Mouse (Mus musculus): ENCODE results near the gene Fgf12. TPM values are rescaled to one million over a fixed set of nuclear protein-coding genes. Genes with fewer than 3 reads are reported as not detected.

Fgf12 gene
- polyA plus RNA-seq, 1 experiment from 2014 or later: 4.4 TPM

DNA sequence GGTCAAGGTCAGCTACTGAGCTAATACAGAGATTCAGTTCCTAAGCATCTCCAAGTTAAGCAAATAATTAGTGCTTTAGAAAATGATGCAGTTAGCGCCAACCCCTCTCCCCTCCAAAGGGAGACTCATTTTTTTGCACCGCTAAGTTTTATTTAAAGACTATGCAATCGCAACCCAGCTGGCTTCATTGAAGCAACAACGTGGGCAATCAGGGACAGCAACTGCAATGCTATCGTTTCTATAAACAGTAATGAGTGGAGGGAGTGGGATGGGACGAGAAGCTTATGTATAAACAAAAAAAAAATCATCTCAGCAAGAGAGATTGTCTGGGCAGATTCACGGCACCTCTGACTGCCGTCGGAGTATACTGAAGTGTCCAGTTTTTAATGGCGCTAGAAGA lies 197.6 kb downstream of the Fgf12 start:
- no peak overlapping the region for H3K4me2 ChIP-seq (replicated peaks; ENCODE audit: low read depth, low read length)
- no peaks in the 10 kb centered on the region for H3K4me1 ChIP-seq (ENCODE audit: control insufficient read depth, insufficient read depth, low read length)
- WGBS: 78% methylated on average over 10 of the region's 10 CpGs
- H3K4me3 ChIP-seq (ENCODE audit: low read depth, low read length): no peak overlapping the region
- H3K27me3 ChIP-seq (ENCODE audit: control insufficient read depth, insufficient read depth, low read length): no peaks in the 10 kb centered on the region
- no peak for ATAC-seq (ENCODE audit: insufficient number of reproducible peaks, insufficient read depth, low FRiP score, low read depth)
- H3K9me3 ChIP-seq (ENCODE audit: control insufficient read depth, low read depth, low read length): no peaks in the 10 kb centered on the region
- H3K27ac ChIP-seq (ENCODE audit: low read length): no peak overlapping the region
- no peaks in the 10 kb centered on the region for H3K36me3 ChIP-seq (ENCODE audit: control insufficient read depth, insufficient read depth, low read length)
- H3K9ac ChIP-seq (replicated peaks; ENCODE audit: low read depth, low read length): no peak overlapping the region

- H3K36me3 ChIP-seq (ENCODE audit: control insufficient read depth, insufficient read depth, low read length): no peaks in the 10 kb centered on the region
- no peaks in the 10 kb centered on the region for H3K9me3 ChIP-seq (ENCODE audit: control insufficient read depth, low read depth, low read length)
- H3K4me1 ChIP-seq (ENCODE audit: control insufficient read depth, insufficient read depth, low read length): no peaks in the 10 kb centered on the region
- no peaks in the 10 kb centered on the region for H3K27me3 ChIP-seq (ENCODE audit: control insufficient read depth, insufficient read depth, low read length)
- H3K4me2 ChIP-seq (replicated peaks; ENCODE audit: low read depth, low read length): no peak overlapping the region
- no peak for ATAC-seq (ENCODE audit: insufficient number of reproducible peaks, insufficient read depth, low FRiP score, low read depth)
- no peak overlapping the region for H3K27ac ChIP-seq (ENCODE audit: low read length)
- WGBS: 64% methylated on average over 3 of the region's 3 CpGs
- no peak overlapping the region for H3K9ac ChIP-seq (replicated peaks; ENCODE audit: low read depth, low read length)
- H3K4me3 ChIP-seq (ENCODE audit: low read depth, low read length): no peak overlapping the region
Observed at GRCm38 (mm10) chr16:28539423-28539822, 213.4 kb downstream of the Fgf12 start.

DNA sequence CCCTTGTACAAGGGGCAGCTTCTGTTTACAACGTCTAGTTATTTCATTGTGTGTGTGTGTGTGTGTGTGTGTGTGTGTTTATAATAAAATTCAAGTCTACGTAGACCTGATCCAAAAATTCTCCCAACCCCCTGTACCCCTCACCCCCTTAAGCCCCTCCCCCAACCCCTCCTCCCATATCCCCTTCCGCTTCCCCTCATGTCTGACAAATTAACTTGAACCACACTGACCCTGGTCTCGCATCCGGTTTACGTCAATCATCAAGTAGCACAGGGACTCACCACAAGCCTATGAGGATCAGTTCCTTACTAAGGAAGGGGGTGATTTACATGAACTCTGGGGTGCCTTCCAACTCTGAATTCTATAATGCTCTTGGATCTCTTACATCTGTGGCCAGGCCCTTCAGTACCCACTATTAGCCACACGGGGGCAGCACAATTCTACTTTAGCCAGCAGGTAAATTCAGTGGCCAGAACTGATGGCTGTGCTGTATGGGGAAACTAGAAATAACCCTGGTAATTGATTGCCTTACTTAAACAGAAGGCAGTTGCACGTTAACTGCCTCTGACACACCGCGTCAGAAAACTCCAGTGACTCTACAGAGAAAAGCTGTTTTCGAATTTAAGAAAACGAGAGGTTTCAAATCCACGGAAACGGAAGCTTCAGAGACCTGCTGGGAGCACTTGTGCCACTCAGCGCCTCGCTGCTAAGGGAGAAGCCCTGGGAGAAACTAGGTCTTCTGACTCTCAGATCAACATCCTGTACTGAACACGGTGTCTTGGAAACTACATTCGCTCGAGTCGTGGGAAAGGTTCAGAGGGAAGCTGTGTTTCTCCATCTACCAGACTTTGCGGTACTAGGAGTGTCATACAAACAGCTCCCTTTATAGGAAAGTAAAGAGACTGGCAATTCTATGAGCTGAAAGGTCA lies 235.0 kb downstream of the Fgf12 start:
- WGBS: 26% methylated on average over 21 of the region's 21 CpGs
- Histone ChIP-seq H3K4me2 (replicated peaks; ENCODE audit: low read depth, low read length) (peak overlapping the region; percentile 39), H3K36me3 (ENCODE audit: control insufficient read depth, insufficient read depth, low read length) (no peaks in the 10 kb centered on the region), H3K27ac (ENCODE audit: low read length) (no peak overlapping the region), H3K4me3 (ENCODE audit: low read depth, low read length) (no peak overlapping the region), H3K9ac (replicated peaks; ENCODE audit: low read depth, low read length) (no peak overlapping the region), H3K27me3 (ENCODE audit: control insufficient read depth, insufficient read depth, low read length) (no peaks in the 10 kb centered on the region), H3K4me1 (ENCODE audit: control insufficient read depth, insufficient read depth, low read length) (no peaks in the 10 kb centered on the region), H3K9me3 (ENCODE audit: control insufficient read depth, low read depth, low read length) (no peaks in the 10 kb centered on the region)
- ATAC-seq (ENCODE audit: insufficient number of reproducible peaks, insufficient read depth, low FRiP score, low read depth): peak; percentile 56; the same call in 1 of the 2 replicates

- ATAC-seq (ENCODE audit: insufficient number of reproducible peaks, insufficient read depth, low FRiP score, low read depth): no peak
- no peaks in the 10 kb centered on the region for H3K36me3 ChIP-seq (ENCODE audit: control insufficient read depth, insufficient read depth, low read length)
- H3K4me1 ChIP-seq (ENCODE audit: control insufficient read depth, insufficient read depth, low read length): no peaks in the 10 kb centered on the region
- WGBS: 33% methylated on average over 6 of the region's 6 CpGs
- no peak overlapping the region for H3K4me3 ChIP-seq (ENCODE audit: low read depth, low read length)
- no peak overlapping the region for H3K27ac ChIP-seq (ENCODE audit: low read length)
- no peaks in the 10 kb centered on the region for H3K27me3 ChIP-seq (ENCODE audit: control insufficient read depth, insufficient read depth, low read length)
- no peak overlapping the region for H3K4me2 ChIP-seq (replicated peaks; ENCODE audit: low read depth, low read length)
- H3K9me3 ChIP-seq (ENCODE audit: control insufficient read depth, low read depth, low read length): no peaks in the 10 kb centered on the region
- no peak overlapping the region for H3K9ac ChIP-seq (replicated peaks; ENCODE audit: low read depth, low read length)
Observed at GRCm38 (mm10) chr16:28512446-28512845, 240.4 kb downstream of the Fgf12 start.

DNA sequence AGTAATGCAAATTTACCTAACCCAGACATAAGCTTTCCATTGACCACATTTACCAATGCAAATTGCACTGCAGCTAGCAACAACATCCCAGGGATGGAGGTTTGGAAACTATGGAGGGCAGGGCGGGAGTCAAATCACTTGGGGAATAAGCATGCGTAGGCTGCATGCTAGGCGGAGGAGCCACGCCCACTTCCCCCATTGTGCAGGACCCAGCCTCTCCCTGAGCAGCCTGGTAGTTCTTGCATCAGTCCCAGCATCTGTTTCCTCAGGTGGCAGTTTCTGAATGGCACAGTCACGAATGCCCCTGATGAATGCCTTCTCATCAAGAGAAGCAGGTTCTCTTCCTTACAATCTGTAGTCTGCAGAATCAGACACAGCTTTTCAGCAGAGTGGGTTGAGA lies 241.5 kb downstream of the Fgf12 start:
- ATAC-seq (ENCODE audit: insufficient number of reproducible peaks, insufficient read depth, low FRiP score, low read depth): no peak

GRCm38 (mm10) chr16:28497971-28498607 lies 254.8 kb downstream of the Fgf12 start:
- Histone ChIP-seq H3K36me3 (ENCODE audit: control insufficient read depth, insufficient read depth, low read length) (no peaks in the 10 kb centered on the region), H3K9me3 (ENCODE audit: control insufficient read depth, low read depth, low read length) (no peaks in the 10 kb centered on the region), H3K4me3 (ENCODE audit: low read depth, low read length) (no peak overlapping the region), H3K4me1 (ENCODE audit: control insufficient read depth, insufficient read depth, low read length) (no peaks in the 10 kb centered on the region), H3K27ac (ENCODE audit: low read length) (no peak overlapping the region), H3K9ac (replicated peaks; ENCODE audit: low read depth, low read length) (no peak overlapping the region), H3K4me2 (replicated peaks; ENCODE audit: low read depth, low read length) (no peak overlapping the region), H3K27me3 (ENCODE audit: control insufficient read depth, insufficient read depth, low read length) (no peaks in the 10 kb centered on the region)
- ATAC-seq (ENCODE audit: insufficient number of reproducible peaks, insufficient read depth, low FRiP score, low read depth): no peak
- 86% methylated on average over 12 of the region's 12 CpGs for WGBS

More for the DNA sequence above, 241.5 kb downstream of the Fgf12 start:
- no peak overlapping the region for H3K4me3 ChIP-seq (ENCODE audit: low read depth, low read length)
- no peak overlapping the region for H3K4me2 ChIP-seq (replicated peaks; ENCODE audit: low read depth, low read length)
- H3K36me3 ChIP-seq (ENCODE audit: control insufficient read depth, insufficient read depth, low read length): no peaks in the 10 kb centered on the region
- no peaks in the 10 kb centered on the region for H3K27me3 ChIP-seq (ENCODE audit: control insufficient read depth, insufficient read depth, low read length)
- no peak overlapping the region for H3K27ac ChIP-seq (ENCODE audit: low read length)
- no peaks in the 10 kb centered on the region for H3K9me3 ChIP-seq (ENCODE audit: control insufficient read depth, low read depth, low read length)
- H3K9ac ChIP-seq (replicated peaks; ENCODE audit: low read depth, low read length): no peak overlapping the region
- WGBS: 30% methylated on average over 5 of the region's 5 CpGs
- H3K4me1 ChIP-seq (ENCODE audit: control insufficient read depth, insufficient read depth, low read length): no peaks in the 10 kb centered on the region

GRCm38 (mm10) chr16:28491711-28492110 lies 261.2 kb downstream of the Fgf12 start:
- 36% methylated on average over 6 of the region's 6 CpGs for WGBS
- Histone ChIP-seq H3K9ac (replicated peaks; ENCODE audit: low read depth, low read length) (no peak overlapping the region), H3K4me3 (ENCODE audit: low read depth, low read length) (no peak overlapping the region), H3K27ac (ENCODE audit: low read length) (no peak overlapping the region), H3K27me3 (ENCODE audit: control insufficient read depth, insufficient read depth, low read length) (no peaks in the 10 kb centered on the region), H3K4me2 (replicated peaks; ENCODE audit: low read depth, low read length) (no peak overlapping the region), H3K9me3 (ENCODE audit: control insufficient read depth, low read depth, low read length) (no peaks in the 10 kb centered on the region), H3K36me3 (ENCODE audit: control insufficient read depth, insufficient read depth, low read length) (no peaks in the 10 kb centered on the region), H3K4me1 (ENCODE audit: control insufficient read depth, insufficient read depth, low read length) (no peaks in the 10 kb centered on the region)
- no peak for ATAC-seq (ENCODE audit: insufficient number of reproducible peaks, insufficient read depth, low FRiP score, low read depth)

- H3K27me3 ChIP-seq (ENCODE audit: control insufficient read depth, insufficient read depth, low read length): no peaks in the 10 kb centered on the region
- no peaks in the 10 kb centered on the region for H3K4me1 ChIP-seq (ENCODE audit: control insufficient read depth, insufficient read depth, low read length)
- H3K4me3 ChIP-seq (ENCODE audit: low read depth, low read length): no peak overlapping the region
- peak; percentile 72; the same call in 1 of the 2 replicates for ATAC-seq (ENCODE audit: insufficient number of reproducible peaks, insufficient read depth, low FRiP score, low read depth)
- WGBS: 11% methylated on average over 6 of the region's 6 CpGs
- no peak overlapping the region for H3K9ac ChIP-seq (replicated peaks; ENCODE audit: low read depth, low read length)
- no peaks in the 10 kb centered on the region for H3K36me3 ChIP-seq (ENCODE audit: control insufficient read depth, insufficient read depth, low read length)
- H3K4me2 ChIP-seq (replicated peaks; ENCODE audit: low read depth, low read length): no peak overlapping the region
- no peaks in the 10 kb centered on the region for H3K9me3 ChIP-seq (ENCODE audit: control insufficient read depth, low read depth, low read length)
- H3K27ac ChIP-seq (ENCODE audit: low read length): no peak overlapping the region
Observed at GRCm38 (mm10) chr16:28490515-28490914, 262.4 kb downstream of the Fgf12 start.
